In genomic region chr15:97929259-97929824, GRCm38 (mm10) we compare ENCODE assay signal across 26 mouse cellular contexts. TPM values are rescaled to one million over a fixed set of nuclear protein-coding genes. Genes with fewer than 3 reads are reported as not detected.
A peak's percentile ranks its signal among the peaks of the same experiment; 100 is the strongest.
DNase-seq lines count a peak whose midpoint lies in the region; ATAC-seq and TF ChIP-seq lines count a peak whose summit lies in the region.
"Had no signal": no experiment of that assay in that cellular context is flagged by ENCODE, and none has a peak within 500 bp of the region (broad histone marks: within the 10 kb centered on the region; RNA-seq: fewer than 3 reads in every experiment).

No protein-coding gene starts in this region.

- no peak overlapping the region for H3K9ac ChIP-seq in heart, postnatal 0 days (replicated peaks; ENCODE audit: low read depth, low read length)
- no peak overlapping the region for H3K9ac ChIP-seq in CH12.LX (ENCODE audit: insufficient read depth, low read depth)
- no peak overlapping the region for H3K9ac ChIP-seq in intestine, embryonic 14.5 days (ENCODE audit: low read length)
- H3K9ac ChIP-seq: hindbrain, embryonic 13.5 days; limb, embryonic 13.5 days; liver, embryonic 12.5 days; neural tube, embryonic 15.5 days had no signal

- H3K27ac ChIP-seq in heart, postnatal 0 days (ENCODE audit: low read depth) = no peak overlapping the region
- no peak overlapping the region for H3K27ac ChIP-seq in CH12.LX (ENCODE audit: insufficient read depth, low read depth)
- H3K27ac ChIP-seq in intestine, embryonic 14.5 days (ENCODE audit: low read depth) = no peak overlapping the region
- H3K27ac ChIP-seq: forebrain, embryonic 10.5 days; hindbrain, embryonic 13.5 days; limb, embryonic 13.5 days; liver, embryonic 12.5 days; neural tube, embryonic 15.5 days had no signal

- dilution Hi-C loops in CH12.LX (cut with MboI; ENCODE audit: extremely low pct_ligation_motif_present, extremely low pct_unique_long_range_greater_than_20kb, low sequenced_read_pairs) = no loop called here

- no peak overlapping the region for H3K4me3 ChIP-seq in heart, postnatal 0 days (ENCODE audit: low read depth, low read length)
- H3K4me3 ChIP-seq in CH12.LX (replicated peaks in 1 of 3; ENCODE audit: low read depth in 2 of 3, low read length in 2 of 3, poor library complexity in 1 of 3) = no peak overlapping the region
- H3K4me3 ChIP-seq in intestine, embryonic 14.5 days (ENCODE audit: low read depth, low read length) = no peak overlapping the region
- H3K4me3 ChIP-seq: forebrain, embryonic 10.5 days; hindbrain, embryonic 13.5 days; limb, embryonic 13.5 days; liver, embryonic 12.5 days; neural tube, embryonic 15.5 days had no signal

- TF ChIP-seq POLR2A in CH12.LX (IDR thresholded peaks at IDR 0.05; ENCODE audit: low read depth, low read length) = no peak

- no peaks in the 10 kb centered on the region for H3K36me3 ChIP-seq in heart, postnatal 0 days (replicated peaks; ENCODE audit: control insufficient read depth, insufficient read depth, low read length)
- no peaks in the 10 kb centered on the region for H3K36me3 ChIP-seq in CH12.LX (replicated peaks in 1 of 2; ENCODE audit: control insufficient read depth in 1 of 2, insufficient read depth in 1 of 2, low read length in 1 of 2)
- no peaks in the 10 kb centered on the region for H3K36me3 ChIP-seq in intestine, embryonic 14.5 days (ENCODE audit: control insufficient read depth, insufficient read depth, low read length)
- H3K36me3 ChIP-seq: forebrain, embryonic 10.5 days; hindbrain, embryonic 13.5 days; limb, embryonic 13.5 days; liver, embryonic 12.5 days; neural tube, embryonic 15.5 days had no signal

- no peak overlapping the region for H3K4me2 ChIP-seq in heart, postnatal 0 days (ENCODE audit: low read depth, low read length)
- 0 out of 2 replicates have a peak overlapping the region, but pooled peaks have one; percentile 1 for H3K4me2 ChIP-seq in CH12.LX (ENCODE audit: insufficient read depth, low read depth, poor library complexity, severe bottlenecking)
- H3K4me2 ChIP-seq in intestine, embryonic 14.5 days (ENCODE audit: low read length) = no peak overlapping the region
- H3K4me2 ChIP-seq: heart, embryonic 11.5 days; hindbrain, embryonic 13.5 days; limb, embryonic 13.5 days; liver, embryonic 12.5 days; midbrain, embryonic 11.5 days; neural tube, embryonic 15.5 days had no signal

- H3K79me2 ChIP-seq in CH12.LX (replicated peaks; ENCODE audit: control insufficient read depth, extremely low read depth, insufficient read depth, poor library complexity, severe bottlenecking) = no peaks in the 10 kb centered on the region

- no peak for DNase-seq in heart, postnatal 0 days (ENCODE audit: low spot score)
- no peak for DNase-seq in heart, postnatal 4 days
- peak; percentile 61 for DNase-seq in CH12.LX (ENCODE audit: extremely low read depth)
- DNase-seq in intestine, embryonic 14.5 days (ENCODE audit: low spot score) = no peak
- DNase-seq in retina, postnatal 1 day = peak; percentile 70
- no peak for DNase-seq in urinary bladder, postnatal 25 days (ENCODE audit: low spot score)
- no peak for DNase-seq in right cerebral cortex, postnatal 4 days
- DNase-seq: adrenal gland, adult 8-10 months; cerebellum, adult 2 months; cerebellum, postnatal 36 days; gastrocnemius, postnatal 14 days; heart, adult 11 months; kidney, adult 11 months; kidney, postnatal 4 days; lung, adult 2 months; right cerebral cortex, postnatal 25 days had no signal

- H3K4me1 ChIP-seq in heart, postnatal 0 days (ENCODE audit: control insufficient read depth, insufficient read depth) = peaks cover 10% of the 10 kb centered on the region
- peaks cover 7 to 13% of the 10 kb centered on the region in 2 experiments; a peak in 3 of 4 replicates for H3K4me1 ChIP-seq in CH12.LX (ENCODE audit: control insufficient read depth in 1 of 2, insufficient read depth in 2 of 2)
- no peaks in the 10 kb centered on the region for H3K4me1 ChIP-seq in intestine, embryonic 14.5 days (replicated peaks; ENCODE audit: control insufficient read depth, insufficient read depth, low read length)
- H3K4me1 ChIP-seq: forebrain, embryonic 10.5 days; hindbrain, embryonic 13.5 days; limb, embryonic 13.5 days; liver, embryonic 12.5 days; neural tube, embryonic 15.5 days had no signal

- no peak for TF ChIP-seq EP300 in heart, postnatal 0 days (IDR thresholded peaks at IDR 0.05; ENCODE audit: low read depth)
- peak; percentile 19; the same call in 1 of the 2 replicates for TF ChIP-seq EP300 in CH12.LX (IDR thresholded peaks at IDR 0.05; ENCODE audit: low read length)

- no peak for TF ChIP-seq CTCF in heart, postnatal 0 days (IDR thresholded peaks at IDR 0.05; ENCODE audit: low read depth)
- no peak for TF ChIP-seq CTCF in CH12.LX (conservative IDR thresholded peaks at IDR 0.05 in 1 of 2, IDR thresholded peaks at IDR 0.05 in 1 of 2; ENCODE audit: low read depth in 2 of 2, low read length in 2 of 2)

- no peak for TF ChIP-seq RAD21 in CH12.LX (IDR thresholded peaks at IDR 0.05; ENCODE audit: low read depth, low read length)

- no peaks in the 10 kb centered on the region for H3K9me3 ChIP-seq in heart, postnatal 0 days (replicated peaks; ENCODE audit: control insufficient read depth, low read length)
- H3K9me3 ChIP-seq in CH12.LX (replicated peaks; ENCODE audit: low read length) = no peaks in the 10 kb centered on the region
- H3K9me3 ChIP-seq in intestine, embryonic 14.5 days (ENCODE audit: control insufficient read depth, low read length) = no peaks in the 10 kb centered on the region
- H3K9me3 ChIP-seq: forebrain, embryonic 10.5 days; hindbrain, embryonic 13.5 days; limb, embryonic 13.5 days; liver, embryonic 12.5 days; neural tube, embryonic 15.5 days had no signal

- WGBS in heart, postnatal 0 days = 29% methylated on average over 13 of the region's 13 CpGs
- WGBS in intestine, embryonic 14.5 days = 41% methylated on average over 13 of the region's 13 CpGs

- 0 out of 2 replicates have a peak, but pooled peaks cover 4% of the 10 kb centered on the region for H3K27me3 ChIP-seq in heart, postnatal 0 days (ENCODE audit: control insufficient read depth, insufficient read depth, low read length)
- peaks cover 18% of the 10 kb centered on the region for H3K27me3 ChIP-seq in CH12.LX (replicated peaks)
- H3K27me3 ChIP-seq in intestine, embryonic 14.5 days (replicated peaks; ENCODE audit: control insufficient read depth, insufficient read depth, low read length) = no peaks in the 10 kb centered on the region
- H3K27me3 ChIP-seq: hindbrain, embryonic 13.5 days; limb, embryonic 13.5 days; neural tube, embryonic 15.5 days had no signal

- ATAC-seq in heart, postnatal 0 days (ENCODE audit: insufficient read depth, low read depth) = 0 out of 2 replicates have a peak, but pooled peaks have one; percentile 30
- peak; percentile 78 for ATAC-seq in intestine, embryonic 14.5 days (replicated peaks; ENCODE audit: low FRiP score, low TSS enrichment, low read depth)
- no peak for ATAC-seq in erythroid progenitor cell, adult 5-6 weeks (replicated peaks; ENCODE audit: low FRiP score, poor library complexity, severe bottlenecking)
- ATAC-seq: activated CD4-positive, CD25-positive, alpha-beta regulatory T cell, adult 4 months; forebrain, embryonic 16.5 days; liver, embryonic 12.5 days had no signal

- in situ Hi-C loops in CH12.LX (cut with MboI; ENCODE audit: low pct_ligation_motif_present, low pct_unique_long_range_greater_than_20kb, low sequenced_read_pairs) = no loop called here

TF ChIP-seq in CH12.LX, 34 proteins besides CTCF, POLR2A, EP300 and RAD21:
- TF ChIP-seq BHLHE40 (IDR thresholded peaks at IDR 0.05; ENCODE audit: low read depth, low read length) (peak; percentile 97), MAX (IDR thresholded peaks at IDR 0.05; ENCODE audit: low read length) (peak; percentile 73; the same call in 1 of the 2 replicates), IRF4 (IDR thresholded peaks at IDR 0.05; ENCODE audit: low read depth, low read length) (peak; percentile 49; the same call in 1 of the 2 replicates), MAZ (IDR thresholded peaks at IDR 0.05; ENCODE audit: low read depth, low read length) (no peak), ETS1 (conservative IDR thresholded peaks at IDR 0.05; ENCODE audit: low read depth, low read length) (peak; percentile 63; the same call in 1 of the 2 replicates), MXI1 (IDR thresholded peaks at IDR 0.05; ENCODE audit: low read depth, low read length) (no peak), USF1 (IDR thresholded peaks at IDR 0.05; ENCODE audit: low read depth, low read length) (peak; percentile 53)

RNA-seq across cellular contexts. Expression of gene Vdr, which starts 18.9 kb away (rescaled TPM):
- 0.15 and 1.7 TPM in 2 replicates for total RNA-seq in heart, postnatal 0 days (2014; rRNA removed; ENCODE audit: low replicate concordance)
- 1.3 and 2.6 TPM in 2 replicates for polyA plus RNA-seq in heart, postnatal 0 days (2015; fragmentation: Nextera tagmentation; extraction: Ambion mirVana)
- total RNA-seq in heart, postnatal 4 days (2021) = 1 to 10 TPM; 2.8 to 3.0 TPM
- total RNA-seq in CH12.LX (2012; rRNA removed) (0.63 and 0.68 TPM in 2 replicates), CH12.LX (2014; rRNA removed) (0.52 and 0.61 TPM in 2 replicates)
- polyA plus RNA-seq in CH12.LX (2012; ENCODE audit: insufficient read length, low read depth) = 1.3 and 1.7 TPM in 2 replicates
- 0.66 and 0.80 TPM in 2 replicates for polyA plus RNA-seq in intestine, embryonic 14.5 days (2014; fragmentation: Nextera tagmentation; extraction: Ambion mirVana)
- 0.84 TPM in 1 of 2 replicates, not detected in the other for total RNA-seq in erythroid progenitor cell, adult 5-6 weeks (2015; ENCODE audit: low replicate concordance)
- total RNA-seq in erythroid progenitor cell, adult 5-6 weeks (2017; ENCODE audit: low replicate concordance) = not detected in 2 replicates
- polyA plus RNA-seq: forebrain, embryonic 16.5 days had no signal

RNA-seq across cellular contexts. Expression of gene Tmem106c, which starts 34.7 kb away (rescaled TPM):
- 20.3 and 94.1 TPM in 2 replicates for total RNA-seq in heart, postnatal 0 days (2014; rRNA removed; ENCODE audit: low replicate concordance)
- 33.1 and 34.3 TPM in 2 replicates for polyA plus RNA-seq in heart, postnatal 0 days (2015; fragmentation: Nextera tagmentation; extraction: Ambion mirVana)
- total RNA-seq in heart, postnatal 4 days (2021) = 10 to 100 TPM; 20.5 to 20.6 TPM
- 16.9 and 25.7 TPM in 2 replicates for total RNA-seq in CH12.LX (2012; rRNA removed)
- total RNA-seq in CH12.LX (2014; rRNA removed) = 21.2 and 25.5 TPM in 2 replicates
- 17.9 and 18.5 TPM in 2 replicates for polyA plus RNA-seq in CH12.LX (2012; ENCODE audit: insufficient read length, low read depth)
- polyA plus RNA-seq in intestine, embryonic 14.5 days (2014; fragmentation: Nextera tagmentation; extraction: Ambion mirVana) = 39.0 and 43.4 TPM in 2 replicates
- total RNA-seq in erythroid progenitor cell, adult 5-6 weeks (2015; ENCODE audit: low replicate concordance) = 2.1 and 2.5 TPM in 2 replicates
- total RNA-seq in erythroid progenitor cell, adult 5-6 weeks (2017; ENCODE audit: low replicate concordance) = 3.9 and 4.9 TPM in 2 replicates

Comparison
In these comparisons a context has a peak if more than half of its experiments do, and no peak if none do; other contexts are left out.
1. DNase-seq: peak in CH12.LX (single experiment) and retina, postnatal 1 day (single experiment); none in heart, postnatal 0 days (single experiment), heart, postnatal 4 days (single experiment), intestine, embryonic 14.5 days (single experiment), urinary bladder, postnatal 25 days (single experiment) and right cerebral cortex, postnatal 4 days (single experiment).